Mouse (Mus musculus) heart, embryonic 12.5 days (tissue): ENCODE measurements at regions not wholly inside any gene's neighbourhood (a gene's known extent, or its start where the extent isn't known, plus 50 kb on each side); places are given as distances from the start of the nearest gene placed in this dataset.

ENCODE experiments used
- ATAC-seq: fragments of 200-750 bp; cut with Nextera tagmentation; 2 replicates; pipeline ENCODE4 v1.8.0; 2017; ENCODE audit warnings: moderate TSS enrichment, moderate library complexity; ENCODE audit not compliant: insufficient number of reproducible peaks, low FRiP score
- H3K27ac ChIP-seq: fragments of 300-500 bp; sonication (generic); 2 replicates; pipeline ENCODE4 v1.5.1; 2016; ENCODE audit warnings: mild to moderate bottlenecking, moderate library complexity; ENCODE audit not compliant: poor library complexity, severe bottlenecking
- H3K27me3 ChIP-seq: fragments of 300-500 bp; sonication (generic); replicated peaks from 2 replicates; pipeline ENCODE4 v1.6.1; 2016; ENCODE audit warnings: mild to moderate bottlenecking, moderate library complexity
- H3K36me3 ChIP-seq: fragments of 300-500 bp; sonication (generic); 2 replicates; pipeline ENCODE4 v1.6.1; 2016; ENCODE audit warnings: mild to moderate bottlenecking, moderate library complexity
- H3K4me1 ChIP-seq: fragments of 300-500 bp; sonication (generic); replicated peaks from 2 replicates; pipeline ENCODE4 v1.6.1; 2016; ENCODE audit warnings: mild to moderate bottlenecking
- H3K4me2 ChIP-seq: fragments of 300-500 bp; sonication (generic); 2 replicates; pipeline ENCODE4 v1.6.1; 2016; ENCODE audit warnings: mild to moderate bottlenecking, moderate library complexity
- H3K4me3 ChIP-seq: fragments of 300-500 bp; sonication (generic); 2 replicates; pipeline ENCODE4 v1.5.1; 2016; ENCODE audit warnings: mild to moderate bottlenecking
- H3K9ac ChIP-seq: fragments of 300-500 bp; sonication (generic); 2 replicates; pipeline ENCODE4 v1.6.1; 2016; ENCODE audit warnings: mild to moderate bottlenecking, moderate library complexity
- H3K9me3 ChIP-seq: fragments of 300-500 bp; sonication (generic); replicated peaks from 2 replicates; pipeline ENCODE4 v1.6.1; 2016; ENCODE audit warnings: mild to moderate bottlenecking, moderate library complexity
- WGBS: fragments of 180-500 bp; shearing (Covaris S2); methylation state at CpG from one replicate; pipeline ENCODE4 v1.1.7; 2016; 5-methylcytosine and 5-hydroxymethylcytosine counted together

DNA sequence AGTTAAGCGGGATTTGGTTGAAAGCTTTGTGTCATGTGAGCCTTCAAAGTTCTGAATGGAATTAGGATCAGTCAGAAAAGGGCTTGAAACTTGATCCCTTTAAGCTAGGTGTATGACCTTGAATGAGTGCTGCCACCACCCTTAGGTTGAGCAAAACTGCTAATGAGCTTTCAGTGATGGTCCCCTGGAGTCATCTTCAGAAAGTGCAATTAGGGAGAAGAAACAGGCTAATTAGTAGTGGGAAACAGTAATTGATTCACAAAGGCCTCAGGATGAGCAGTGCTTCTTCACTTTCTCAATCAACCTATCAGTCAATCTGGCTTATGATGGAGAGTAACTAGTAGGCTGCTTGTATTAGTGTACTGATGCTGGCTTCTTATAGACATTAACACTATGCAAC is 590.1 kb upstream of the Pcdh20 start:
- Histone ChIP-seq H3K9me3 (no peaks in the 10 kb centered on the region), H3K4me2 (no peak overlapping the region), H3K4me1 (no peaks in the 10 kb centered on the region), H3K27ac (no peak overlapping the region), H3K9ac (no peak overlapping the region), H3K36me3 (no peaks in the 10 kb centered on the region), H3K27me3 (no peaks in the 10 kb centered on the region), H3K4me3 (no peak overlapping the region)
- WGBS: 40% methylated on average over 1 of the region's 1 CpGs
- ATAC-seq: no peak

DNA sequence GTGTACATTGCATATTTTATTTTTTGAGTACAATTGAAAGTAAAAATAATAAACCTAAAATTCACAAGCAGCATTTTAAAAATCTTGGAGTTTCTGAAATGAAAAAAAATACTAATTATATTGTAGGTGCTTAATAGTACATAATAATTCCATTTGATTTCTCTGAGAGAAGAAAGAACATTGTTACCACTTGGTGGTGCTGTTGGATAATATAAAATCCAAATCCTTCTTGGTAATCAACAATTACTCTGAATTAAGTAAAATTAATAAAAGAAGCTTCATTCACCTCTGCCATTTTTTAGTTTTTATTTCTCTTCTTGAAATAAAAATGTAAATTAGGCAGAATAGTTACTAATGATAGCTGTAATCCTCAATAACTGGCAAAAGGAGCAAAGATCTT is 563.2 kb upstream of the Pcdh20 start:
- H3K4me2 ChIP-seq: no peak overlapping the region
- H3K9ac ChIP-seq: no peak overlapping the region
- no peaks in the 10 kb centered on the region for H3K27me3 ChIP-seq
- no peak overlapping the region for H3K27ac ChIP-seq
- no peak for ATAC-seq
- peaks cover 5% of the 10 kb centered on the region; the same call in 1 of the 2 replicates for H3K9me3 ChIP-seq
- no peak overlapping the region for H3K4me3 ChIP-seq
- H3K4me1 ChIP-seq: no peaks in the 10 kb centered on the region
- H3K36me3 ChIP-seq: no peaks in the 10 kb centered on the region

DNA sequence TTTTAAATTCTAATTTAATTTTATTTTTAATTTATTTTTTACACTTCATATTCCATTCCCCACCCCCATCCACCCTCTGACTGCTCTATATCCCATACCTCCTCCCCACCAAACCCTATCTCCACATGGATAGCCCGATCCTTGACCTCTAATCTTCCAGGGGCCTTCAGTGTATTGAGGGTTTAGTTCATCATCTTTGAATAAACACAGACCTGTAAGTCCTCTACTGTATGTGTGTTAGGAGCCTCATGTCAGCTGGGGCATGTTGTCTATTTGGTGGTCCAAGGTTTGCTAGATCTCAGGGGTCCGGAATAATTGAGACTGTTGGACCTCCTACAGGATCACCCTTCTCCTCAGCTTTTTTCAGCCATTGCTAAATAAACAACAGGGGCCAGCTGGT is 540.2 kb upstream of the Pcdh20 start:
- Histone ChIP-seq H3K4me1 (no peaks in the 10 kb centered on the region), H3K27me3 (no peaks in the 10 kb centered on the region)
- 82% methylated on average over 2 of the region's 2 CpGs for WGBS

DNA sequence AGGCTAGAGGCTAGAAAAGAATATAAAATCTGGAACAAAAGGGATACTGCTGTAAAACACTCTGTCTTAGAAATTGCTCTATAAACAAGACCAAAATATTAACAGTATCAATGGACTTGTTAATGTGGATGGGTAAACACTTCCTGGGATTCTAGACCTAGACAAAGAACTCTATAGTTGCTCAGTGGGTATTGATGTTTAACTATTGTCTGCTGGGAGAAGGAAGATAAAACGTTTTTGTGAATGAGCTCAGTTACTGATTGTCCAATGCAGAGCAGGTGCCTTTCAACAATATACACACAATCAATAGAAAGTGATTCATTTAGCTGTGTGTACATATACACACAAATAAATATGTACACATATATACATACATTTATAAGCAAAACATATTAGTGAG is 538.5 kb upstream of the Pcdh20 start:
- WGBS: 20% methylated on average over 1 of the region's 1 CpGs

More for the DNA sequence above, 540.2 kb upstream of the Pcdh20 start:
- H3K9me3 ChIP-seq: 0 out of 2 replicates have a peak, but pooled peaks cover 5% of the 10 kb centered on the region
- no peak for ATAC-seq
- no peaks in the 10 kb centered on the region for H3K36me3 ChIP-seq
- no peak overlapping the region for H3K27ac ChIP-seq
- H3K4me2 ChIP-seq: no peak overlapping the region
- H3K9ac ChIP-seq: no peak overlapping the region
- H3K4me3 ChIP-seq: no peak overlapping the region

DNA sequence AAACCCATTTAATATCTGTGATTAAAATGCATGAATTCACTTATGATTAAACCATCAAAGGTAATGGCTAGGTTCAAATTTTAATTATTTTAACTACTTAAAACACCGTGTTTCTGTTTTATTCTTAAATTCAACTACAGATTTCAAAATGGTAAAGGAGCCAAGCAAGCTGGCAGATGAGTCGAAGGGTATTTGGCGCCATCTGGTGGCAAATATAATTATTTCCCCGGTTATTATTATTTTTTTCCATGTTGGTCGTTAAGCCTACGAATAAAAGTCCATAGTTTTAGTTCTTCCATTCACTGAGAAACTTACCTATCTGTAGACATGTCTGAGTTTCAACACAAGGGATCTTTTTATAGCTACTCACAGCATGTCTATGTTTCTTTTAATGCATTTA is 510.7 kb upstream of the Pcdh20 start:
- Histone ChIP-seq H3K4me2 (no peak overlapping the region), H3K9me3 (no peaks in the 10 kb centered on the region), H3K27me3 (no peaks in the 10 kb centered on the region), H3K27ac (no peak overlapping the region), H3K4me1 (no peaks in the 10 kb centered on the region), H3K9ac (no peak overlapping the region), H3K4me3 (no peak overlapping the region), H3K36me3 (no peaks in the 10 kb centered on the region)
- ATAC-seq: no peak
- WGBS: 12% methylated on average over 6 of the region's 6 CpGs

More for the DNA sequence above, 538.5 kb upstream of the Pcdh20 start:
- Histone ChIP-seq H3K4me1 (no peaks in the 10 kb centered on the region), H3K4me3 (no peak overlapping the region), H3K27ac (no peak overlapping the region), H3K9me3 (0 out of 2 replicates have a peak, but pooled peaks cover 5% of the 10 kb centered on the region), H3K9ac (no peak overlapping the region), H3K4me2 (no peak overlapping the region), H3K36me3 (no peaks in the 10 kb centered on the region), H3K27me3 (no peaks in the 10 kb centered on the region)
- ATAC-seq: no peak

DNA sequence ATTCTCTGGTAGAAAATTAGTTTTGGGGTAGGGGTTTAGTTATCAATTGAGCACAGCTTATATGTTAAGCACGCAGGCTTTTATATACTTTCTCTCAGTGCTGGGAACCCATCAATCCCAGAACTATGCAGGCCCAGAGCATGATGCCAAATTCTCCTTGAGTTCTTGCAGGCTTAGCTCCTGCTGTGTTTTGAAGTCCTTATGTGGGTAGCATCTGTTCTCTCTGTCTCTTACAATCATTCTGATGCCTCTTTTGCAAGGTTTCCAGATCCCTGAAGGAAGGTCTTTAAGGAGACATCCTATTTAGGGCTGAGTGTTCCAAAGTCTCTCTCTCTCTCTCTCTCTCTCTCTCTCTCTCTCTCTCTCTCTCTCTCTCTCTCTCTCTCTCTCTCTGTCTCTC is 504.8 kb upstream of the Pcdh20 start:
- 69% methylated on average over 1 of the region's 1 CpGs for WGBS
- Histone ChIP-seq H3K27me3 (no peaks in the 10 kb centered on the region), H3K9ac (no peak overlapping the region), H3K27ac (no peak overlapping the region), H3K36me3 (no peaks in the 10 kb centered on the region), H3K4me1 (no peaks in the 10 kb centered on the region), H3K4me2 (no peak overlapping the region), H3K4me3 (no peak overlapping the region), H3K9me3 (no peaks in the 10 kb centered on the region)
- ATAC-seq: no peak

DNA sequence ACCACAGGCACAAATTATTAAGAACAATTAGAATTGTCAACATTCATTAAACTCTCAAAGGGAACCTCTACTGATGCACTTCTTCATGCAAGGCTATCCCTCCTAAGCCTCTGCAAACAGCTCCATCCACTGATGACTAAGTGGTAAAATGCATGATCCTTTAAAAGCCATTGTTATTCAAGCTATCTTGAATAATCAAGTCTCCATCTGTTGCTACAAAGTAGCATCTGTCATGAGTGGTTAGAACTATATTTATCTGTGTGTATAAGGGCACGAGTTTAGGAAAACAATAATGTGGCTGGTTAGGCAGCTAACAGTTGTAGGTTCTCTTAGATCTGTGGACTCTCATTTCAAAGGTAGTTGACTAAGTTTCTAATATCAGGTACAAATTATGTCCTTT is 463.4 kb upstream of the Pcdh20 start:
- ATAC-seq: no peak
- Histone ChIP-seq H3K4me1 (no peaks in the 10 kb centered on the region), H3K36me3 (no peaks in the 10 kb centered on the region), H3K27me3 (no peaks in the 10 kb centered on the region), H3K9ac (no peak overlapping the region), H3K4me2 (no peak overlapping the region), H3K4me3 (no peak overlapping the region), H3K9me3 (no peaks in the 10 kb centered on the region), H3K27ac (no peak overlapping the region)
- 51% methylated on average over 1 of the region's 1 CpGs for WGBS
